Mouse (Mus musculus) forebrain, embryonic 15.5 days (tissue): ENCODE results near the gene Mpdu1. TPM values are rescaled to one million over a fixed set of nuclear protein-coding genes. Genes with fewer than 3 reads are reported as not detected.
"Not testable (repeated sequence)": the region's sequence is repeated elsewhere in the genome, so short reads cannot be mapped to it uniquely, and the experiment has no call there.

ENCODE experiments used
- ATAC-seq: fragments of 200-750 bp; cut with Nextera tagmentation; replicated peaks from 2 replicates; pipeline ENCODE4 v1.8.0; 2017; ENCODE audit warnings: mild to moderate bottlenecking, moderate TSS enrichment, moderate library complexity
- H3K27ac ChIP-seq: fragments of 300-500 bp; sonication (generic); replicated peaks from 2 replicates; pipeline ENCODE4 v1.5.1; 2015; ENCODE audit warnings: mild to moderate bottlenecking, inconsistent platforms
- H3K27me3 ChIP-seq: fragments of 300-500 bp; sonication (generic); 2 replicates; pipeline ENCODE4 v1.6.1; 2015; ENCODE audit warnings: inconsistent platforms
- H3K36me3 ChIP-seq: fragments of 300-500 bp; sonication (generic); 2 replicates; pipeline ENCODE4 v1.6.1; 2015; ENCODE audit warnings: mild to moderate bottlenecking, inconsistent platforms
- H3K4me1 ChIP-seq: fragments of 300-500 bp; sonication (generic); 2 replicates; pipeline ENCODE4 v1.6.1; 2015; ENCODE audit warnings: inconsistent platforms
- H3K4me2 ChIP-seq: fragments of 300-500 bp; sonication (generic); replicated peaks from 2 replicates; pipeline ENCODE4 v1.6.1; 2015; ENCODE audit warnings: mild to moderate bottlenecking, inconsistent platforms
- H3K4me3 ChIP-seq: fragments of 300-500 bp; sonication (generic); 2 replicates; pipeline ENCODE4 v1.5.1; 2015; ENCODE audit warnings: mild to moderate bottlenecking, inconsistent platforms
- H3K9ac ChIP-seq: fragments of 300-500 bp; sonication (generic); replicated peaks from 2 replicates; pipeline ENCODE4 v1.6.1; 2015; ENCODE audit warnings: mild to moderate bottlenecking, inconsistent platforms
- H3K9me3 ChIP-seq: fragments of 300-500 bp; sonication (generic); 2 replicates; pipeline ENCODE4 v1.6.1; 2016; ENCODE audit warnings: inconsistent platforms
- WGBS: fragments of 180-500 bp; shearing (Covaris S2); methylation state at CpG from one replicate; pipeline ENCODE4 v1.1.7; 2015; ENCODE audit warnings: mixed read lengths; 5-methylcytosine and 5-hydroxymethylcytosine counted together
- polyA plus RNA-seq: library from polyadenylated mRNA; unstranded; fragments of >200 nt; fragmentation: Nextera tagmentation; extraction: Ambion mirVana; gene quantifications from 2 replicates; pipeline ENCODE4 v1.2.1, GENCODE M21; 2015

Gene Mpdu1
- polyA plus RNA-seq, 1 experiment from 2014 or later = 89.1 TPM

DNA sequence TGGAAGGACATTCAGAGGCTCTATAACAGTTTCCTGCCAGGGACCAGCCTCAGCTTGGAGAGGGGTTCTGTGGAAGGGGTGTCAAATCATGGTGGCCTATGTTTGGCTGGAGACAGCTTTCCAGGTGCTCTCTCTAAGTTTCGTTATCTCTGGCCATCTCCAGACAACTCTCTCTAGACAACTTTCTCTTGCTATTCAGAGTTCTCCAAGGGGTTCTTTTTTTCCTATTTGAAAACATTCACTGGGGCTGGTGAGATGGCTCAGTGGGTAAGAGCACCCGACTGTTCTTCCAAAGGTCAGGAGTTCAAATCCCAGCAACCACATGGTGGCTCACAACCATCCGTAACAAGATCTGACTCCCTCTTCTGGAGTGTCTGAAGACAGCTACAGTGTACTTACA is 40.9 kb upstream of the Mpdu1 start:
- 68% methylated on average over 3 of the region's 3 CpGs for WGBS
- H3K4me3 ChIP-seq, H3K27me3 ChIP-seq, H3K9me3 ChIP-seq, H3K36me3 ChIP-seq, ATAC-seq, H3K4me2 ChIP-seq, H3K9ac ChIP-seq, H3K27ac ChIP-seq, H3K4me1 ChIP-seq: not testable (repeated sequence)

DNA sequence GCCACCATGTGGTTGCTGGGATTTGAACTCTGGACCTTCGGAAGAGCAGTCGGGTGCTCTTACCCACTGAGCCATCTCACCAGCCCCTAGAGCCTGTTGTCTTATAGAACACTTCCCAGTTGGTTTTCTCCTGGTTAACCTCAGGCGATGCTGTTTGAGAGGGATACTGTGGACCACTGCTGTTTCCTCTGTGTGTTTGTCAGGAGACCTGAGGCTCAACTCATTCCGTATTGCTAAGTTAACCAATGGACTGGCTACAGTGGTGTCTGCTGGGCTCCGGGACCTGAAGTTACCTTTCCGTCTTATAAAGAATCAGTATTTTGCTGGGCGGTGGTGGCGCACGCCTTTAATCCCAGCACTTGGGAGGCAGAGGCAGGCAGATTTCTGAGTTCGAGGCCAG is 40.4 kb upstream of the Mpdu1 start:
- H3K4me2 ChIP-seq, H3K9me3 ChIP-seq, H3K36me3 ChIP-seq, H3K27me3 ChIP-seq, H3K4me3 ChIP-seq, H3K4me1 ChIP-seq, H3K9ac ChIP-seq, ATAC-seq, H3K27ac ChIP-seq: not testable (repeated sequence)
- 91% methylated on average over 10 of the region's 10 CpGs for WGBS

DNA sequence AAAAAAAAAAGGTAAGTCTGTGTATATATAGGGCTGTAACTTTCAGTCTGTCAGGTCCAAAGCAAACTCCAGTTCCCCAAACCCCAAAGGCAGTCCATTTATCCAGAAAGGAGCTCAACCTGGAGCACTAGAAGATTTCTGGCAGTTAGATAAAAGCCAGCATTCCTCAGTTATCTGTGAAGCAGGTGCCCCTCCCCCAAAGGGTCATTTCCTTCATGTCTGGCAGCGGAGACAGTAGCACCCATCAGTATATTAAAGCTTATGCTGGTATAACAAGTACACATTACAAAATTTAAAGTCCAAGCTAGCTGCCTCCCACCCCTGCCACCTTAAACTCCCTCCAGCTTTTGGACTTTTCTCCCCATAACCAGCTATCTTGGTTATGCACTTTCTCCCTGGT is 37.2 kb upstream of the Mpdu1 start:
- no peak overlapping the region for H3K27ac ChIP-seq
- no peak overlapping the region for H3K4me2 ChIP-seq
- no peaks in the 10 kb centered on the region for H3K9me3 ChIP-seq
- H3K4me3 ChIP-seq = no peak overlapping the region
- H3K27me3 ChIP-seq = no peaks in the 10 kb centered on the region
- WGBS = 86% methylated on average over 1 of the region's 1 CpGs
- peaks cover 12% of the 10 kb centered on the region for H3K4me1 ChIP-seq
- no peaks in the 10 kb centered on the region for H3K36me3 ChIP-seq
- no peak overlapping the region for H3K9ac ChIP-seq
- no peak for ATAC-seq

DNA sequence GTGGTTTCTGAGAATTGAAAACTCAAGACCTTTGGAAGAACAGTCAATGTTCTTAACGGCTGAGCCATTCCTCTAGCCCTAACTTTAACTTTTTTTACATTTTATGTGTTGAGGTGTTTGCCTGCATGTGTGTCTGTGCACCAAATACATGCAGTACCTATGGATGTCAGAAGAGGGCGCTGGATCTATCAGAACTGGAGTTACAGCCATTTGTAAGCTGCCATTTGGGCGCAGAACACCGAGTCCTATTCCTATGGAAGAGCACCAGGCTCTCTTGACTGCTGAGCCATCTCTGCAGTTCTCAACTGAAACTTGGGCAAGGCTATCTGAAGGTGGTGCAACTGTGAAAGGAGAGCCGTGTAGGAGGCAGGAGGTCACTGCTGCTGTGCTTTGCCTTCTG is 36.1 kb upstream of the Mpdu1 start:
- H3K4me2 ChIP-seq = no peak overlapping the region
- 77% methylated on average over 5 of the region's 5 CpGs for WGBS
- ATAC-seq = no peak

DNA sequence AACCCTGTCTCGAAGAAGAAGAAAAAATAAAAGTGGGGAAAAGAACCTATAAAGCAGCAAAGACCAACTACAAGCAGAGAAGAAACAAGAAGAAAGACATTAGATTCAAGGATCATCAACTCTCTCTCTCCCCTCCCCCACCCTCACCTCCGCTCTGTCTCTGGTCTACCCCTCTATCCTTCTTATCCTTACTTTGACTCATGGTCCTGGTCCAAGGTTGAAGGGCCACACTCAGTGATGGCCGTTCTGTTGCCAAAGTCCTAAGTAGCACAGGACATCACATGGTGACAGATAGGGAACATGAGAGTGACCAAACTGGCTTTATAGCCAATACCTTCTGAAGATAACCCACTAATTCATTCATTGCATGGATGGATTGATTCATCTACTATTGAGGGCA is 35.0 kb upstream of the Mpdu1 start:
- WGBS = 88% methylated on average over 3 of the region's 3 CpGs
- ATAC-seq = no peak
- Histone ChIP-seq H3K27ac (no peak overlapping the region), H3K27me3 (no peaks in the 10 kb centered on the region), H3K4me3 (no peak overlapping the region), H3K4me1 (peaks cover 12% of the 10 kb centered on the region), H3K9me3 (no peaks in the 10 kb centered on the region), H3K4me2 (no peak overlapping the region), H3K9ac (no peak overlapping the region), H3K36me3 (no peaks in the 10 kb centered on the region)

More for the DNA sequence above, 36.1 kb upstream of the Mpdu1 start:
- peaks cover 12% of the 10 kb centered on the region for H3K4me1 ChIP-seq
- H3K27me3 ChIP-seq = no peaks in the 10 kb centered on the region
- H3K9ac ChIP-seq = no peak overlapping the region
- H3K27ac ChIP-seq = no peak overlapping the region
- no peak overlapping the region for H3K4me3 ChIP-seq
- no peaks in the 10 kb centered on the region for H3K9me3 ChIP-seq
- no peaks in the 10 kb centered on the region for H3K36me3 ChIP-seq

DNA sequence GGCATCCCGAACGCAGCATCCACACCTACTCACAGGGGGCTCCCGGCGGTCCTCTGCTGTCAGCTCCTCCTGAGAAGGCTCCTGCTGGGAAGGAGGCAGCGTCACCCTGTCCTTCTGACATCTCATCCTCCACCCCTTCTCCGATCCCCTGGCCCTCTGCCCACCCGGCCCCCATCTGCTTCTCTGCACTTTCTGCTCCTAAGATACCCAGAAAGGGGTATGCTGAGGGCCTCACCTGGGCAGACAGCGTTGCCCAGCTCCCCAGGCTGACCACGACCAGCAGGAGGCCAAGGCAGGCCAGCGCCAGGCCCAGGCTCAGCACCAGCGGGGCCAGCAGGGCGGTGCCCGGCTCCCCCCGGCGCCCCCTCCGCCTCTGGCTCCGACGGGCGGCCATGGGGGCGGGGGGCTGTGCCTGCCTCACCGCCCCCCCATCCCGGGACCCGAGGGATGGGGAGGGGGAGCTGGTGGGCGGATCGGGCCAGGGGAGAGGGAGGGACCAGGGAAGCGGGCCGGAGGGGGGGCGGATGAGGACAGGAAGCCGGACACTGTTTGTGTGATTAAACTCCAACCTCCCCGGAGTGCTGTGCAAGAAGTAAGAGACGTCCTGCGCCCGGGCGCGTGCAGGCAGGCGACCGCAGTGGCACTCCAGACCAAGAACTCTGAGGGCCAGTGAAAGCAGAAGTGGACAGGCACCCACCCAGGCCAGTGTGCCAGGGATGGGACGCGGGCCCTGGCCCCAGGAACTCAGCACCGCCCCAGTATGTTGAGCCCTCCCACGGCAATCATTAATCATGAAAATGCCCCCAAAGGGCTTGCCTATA is 33.1 kb upstream of the Mpdu1 start, which contains the start of the genes Tnfsf12 and Tnfsfm13:
TSS of gene Tnfsf12 (minus strand) at position 489 of the 821 bp plus-strand sequence.
TSS of gene Tnfsfm13 (minus strand) at position 738 of the 821 bp plus-strand sequence.
- H3K4me1 ChIP-seq = peaks cover 12% of the 10 kb centered on the region
- no peaks in the 10 kb centered on the region for H3K36me3 ChIP-seq
- H3K27ac ChIP-seq = no peak within 1 kb of the TSS
- peak within 1 kb of the TSS; percentile 61 for H3K9ac ChIP-seq
- no peaks in the 10 kb centered on the region for H3K9me3 ChIP-seq
- H3K4me2 ChIP-seq = peak within 1 kb of the TSS; percentile 92
- H3K27me3 ChIP-seq = no peaks in the 10 kb centered on the region
- 0 out of 2 replicates have a peak, but pooled peaks have one; percentile 26 for ATAC-seq
- H3K4me3 ChIP-seq = peak within 1 kb of the TSS; percentile 46
- WGBS = under 1% methylated on average over 40 of the region's 41 CpGs

DNA sequence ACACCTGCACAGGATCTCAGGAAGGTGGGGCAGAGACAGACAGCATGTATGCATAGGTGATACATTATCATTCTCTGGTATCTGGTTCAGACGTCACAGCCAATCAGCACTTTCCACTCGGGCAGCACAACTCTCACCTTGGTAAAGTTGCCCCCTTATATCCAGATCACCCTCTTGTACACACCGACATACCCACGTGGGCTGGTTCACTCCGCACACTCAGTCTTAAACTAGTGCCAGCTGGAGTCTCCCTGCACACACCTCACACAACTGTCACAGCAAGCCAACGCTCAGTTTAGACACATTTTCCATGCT is 32.6 kb upstream of the Mpdu1 start:
- WGBS = 22% methylated on average over 6 of the region's 6 CpGs
- Histone ChIP-seq H3K36me3 (no peaks in the 10 kb centered on the region), H3K9me3 (no peaks in the 10 kb centered on the region), H3K27ac (no peak overlapping the region), H3K9ac (peak overlapping the region; percentile 61), H3K4me1 (peaks cover 12% of the 10 kb centered on the region), H3K4me3 (peak overlapping the region; percentile 46), H3K4me2 (peak overlapping the region; percentile 92), H3K27me3 (no peaks in the 10 kb centered on the region)
- ATAC-seq = no peak

DNA sequence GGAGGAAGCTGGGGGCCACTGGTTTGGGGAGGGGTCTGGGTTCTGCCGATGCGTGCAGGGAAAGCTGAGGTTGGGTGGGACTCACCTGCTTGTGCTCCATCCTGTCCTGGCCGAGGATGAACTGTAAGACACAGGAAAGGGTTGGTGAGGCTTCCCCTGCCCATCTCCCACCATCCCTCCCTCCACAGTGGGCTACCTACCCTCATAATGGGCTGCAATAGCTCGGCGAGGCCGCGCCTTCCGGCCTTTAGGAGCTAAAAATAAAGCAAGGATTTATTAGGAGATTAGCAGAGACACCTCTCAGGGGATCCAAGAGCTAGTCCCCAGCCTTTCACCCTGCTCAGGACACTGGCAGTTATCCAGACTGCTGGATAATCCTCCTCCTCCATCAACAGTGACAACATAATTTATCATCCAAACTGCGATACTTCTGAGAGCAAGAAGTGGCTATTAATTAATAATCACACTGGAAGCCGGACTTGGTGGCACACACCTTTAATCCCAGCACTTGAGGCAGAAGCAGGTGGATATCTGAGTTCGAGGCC is 31.1 kb upstream of the Mpdu1 start:
- peaks cover 12% of the 10 kb centered on the region for H3K4me1 ChIP-seq
- no peak for ATAC-seq
- 55% methylated on average over 11 of the region's 11 CpGs for WGBS
- H3K9ac ChIP-seq = no peak overlapping the region
- no peak overlapping the region for H3K27ac ChIP-seq
- no peaks in the 10 kb centered on the region for H3K36me3 ChIP-seq
- H3K9me3 ChIP-seq = no peaks in the 10 kb centered on the region
- H3K27me3 ChIP-seq = no peaks in the 10 kb centered on the region
- no peak overlapping the region for H3K4me2 ChIP-seq
- H3K4me3 ChIP-seq = no peak overlapping the region

DNA sequence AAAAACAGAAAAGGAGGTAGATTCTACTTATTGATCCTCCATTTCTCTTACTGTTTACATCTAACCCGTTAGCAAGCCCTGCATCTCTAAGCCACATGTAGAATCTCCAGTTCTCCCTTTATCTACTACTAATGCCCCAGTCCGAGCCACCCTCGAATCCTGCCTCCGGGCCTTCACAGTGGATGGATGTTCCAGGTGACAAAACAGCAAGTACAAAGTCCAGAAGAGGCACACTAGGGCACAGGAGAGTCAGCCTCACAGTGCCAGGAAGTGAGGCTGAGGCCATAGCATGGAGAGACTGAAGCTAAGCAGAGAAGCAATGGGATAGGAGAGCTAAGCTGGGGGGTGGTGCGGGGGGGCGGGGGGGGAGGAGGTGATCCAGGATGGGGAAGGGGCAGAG is 30.4 kb upstream of the Mpdu1 start:
- Histone ChIP-seq H3K27me3 (no peaks in the 10 kb centered on the region), H3K9ac (no peak overlapping the region), H3K9me3 (no peaks in the 10 kb centered on the region), H3K4me3 (no peak overlapping the region), H3K27ac (no peak overlapping the region), H3K4me1 (peaks cover 12% of the 10 kb centered on the region), H3K36me3 (no peaks in the 10 kb centered on the region), H3K4me2 (no peak overlapping the region)
- no peak for ATAC-seq
- WGBS = 85% methylated on average over 6 of the region's 6 CpGs

DNA sequence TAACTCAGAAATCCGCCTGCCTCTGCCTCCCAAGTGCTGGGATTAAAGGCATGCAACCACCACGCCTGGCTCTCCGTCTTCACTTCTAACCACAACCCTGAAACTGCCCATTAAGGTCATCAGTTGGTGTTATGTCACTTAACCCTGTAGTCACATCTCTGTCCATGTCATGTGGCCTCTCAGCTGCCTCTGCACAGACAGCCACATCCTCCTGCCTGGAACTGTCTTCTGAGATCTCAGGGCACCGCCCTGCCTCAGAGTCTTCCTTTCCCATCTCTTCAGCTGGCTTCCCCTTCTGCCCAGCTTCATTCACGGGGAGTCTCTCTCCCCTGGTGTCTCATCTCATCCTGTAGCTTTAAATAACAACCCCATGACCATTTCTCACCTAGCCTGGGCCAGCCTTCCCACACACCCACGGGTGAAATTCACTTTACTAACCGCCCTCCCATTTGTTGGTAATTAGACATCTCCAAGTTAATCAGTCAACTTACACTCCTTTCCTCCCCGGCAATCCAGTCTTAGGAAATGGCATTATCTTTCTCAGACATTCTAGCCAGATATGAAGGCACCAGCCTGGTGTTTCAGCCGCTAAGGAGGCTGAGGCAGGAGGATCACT is 29.9 kb upstream of the Mpdu1 start:
- Histone ChIP-seq H3K4me3 (no peak overlapping the region), H3K4me1 (peaks cover 12% of the 10 kb centered on the region), H3K36me3 (no peaks in the 10 kb centered on the region), H3K4me2 (no peak overlapping the region), H3K9ac (no peak overlapping the region), H3K9me3 (no peaks in the 10 kb centered on the region), H3K27me3 (no peaks in the 10 kb centered on the region), H3K27ac (no peak overlapping the region)
- ATAC-seq = no peak
- 82% methylated on average over 9 of the region's 9 CpGs for WGBS

DNA sequence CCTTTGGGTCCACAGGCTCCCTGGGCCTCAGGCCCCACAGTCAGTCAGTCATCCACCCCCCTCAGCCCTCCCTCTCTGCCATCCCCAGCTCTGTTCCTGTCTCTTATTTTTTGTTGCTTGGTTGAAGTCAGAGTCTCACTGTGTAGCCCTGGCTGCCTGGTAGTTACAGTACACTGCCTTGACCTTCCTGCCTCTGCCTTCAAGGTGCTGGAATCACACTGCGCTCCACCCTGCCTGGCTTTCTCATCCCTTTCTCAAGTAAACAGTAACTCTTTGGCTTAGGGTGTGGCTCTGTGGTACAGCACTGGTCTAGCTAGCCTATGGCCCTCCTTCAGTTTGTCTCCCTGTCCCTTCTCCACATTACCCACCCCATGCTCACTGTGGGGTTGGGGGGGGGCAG is 27.4 kb upstream of the Mpdu1 start:
- Histone ChIP-seq H3K4me2 (no peak overlapping the region), H3K9me3 (no peaks in the 10 kb centered on the region), H3K27me3 (no peaks in the 10 kb centered on the region), H3K4me1 (peaks cover 15% of the 10 kb centered on the region), H3K4me3 (no peak overlapping the region), H3K9ac (no peak overlapping the region), H3K36me3 (no peaks in the 10 kb centered on the region), H3K27ac (no peak overlapping the region)
- ATAC-seq = no peak
- 96% methylated on average over 1 of the region's 1 CpGs for WGBS

DNA sequence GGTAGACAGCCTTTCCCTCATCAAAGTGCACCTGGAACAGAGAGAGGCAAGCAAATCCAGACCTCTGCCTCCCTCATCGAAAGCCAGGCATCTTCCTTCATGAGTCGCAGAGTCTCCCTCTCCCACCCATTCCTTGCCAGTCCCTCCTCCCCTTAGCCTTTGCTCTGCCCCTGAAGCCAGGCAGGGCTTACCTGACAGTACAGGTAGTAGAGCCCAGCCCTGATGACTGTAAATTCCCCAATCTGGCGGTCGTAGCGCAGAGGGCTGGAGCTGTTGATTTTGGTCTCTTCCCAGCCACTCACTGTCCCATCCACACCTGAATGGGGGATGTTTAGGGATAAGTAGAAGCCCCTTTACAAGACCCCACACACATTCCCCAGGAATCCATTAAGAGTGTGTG is 24.6 kb upstream of the Mpdu1 start:
- Histone ChIP-seq H3K27ac (no peak overlapping the region), H3K36me3 (no peaks in the 10 kb centered on the region), H3K4me3 (no peak overlapping the region), H3K4me1 (peaks cover 30% of the 10 kb centered on the region), H3K9me3 (no peaks in the 10 kb centered on the region), H3K9ac (no peak overlapping the region), H3K27me3 (no peaks in the 10 kb centered on the region), H3K4me2 (no peak overlapping the region)
- 65% methylated on average over 5 of the region's 5 CpGs for WGBS
- ATAC-seq = no peak
